Mouse (Mus musculus) liver, embryonic 14 days (tissue): ENCODE measurements around the gene Sec14l5. TPM values are rescaled to one million over a fixed set of nuclear protein-coding genes. Genes with fewer than 3 reads are reported as not detected.

Source experiments
- polyA plus RNA-seq: library from polyadenylated mRNA; depleted of rRNA; stranded (reverse); fragments of >200 nt; gene quantifications from 2 replicates; pipeline ENCODE4 v1.2.3, GENCODE M21; 2012; rRNA removed

Sec14l5 gene
- polyA plus RNA-seq = 0.01 and 0.02 TPM in 2 replicates

GRCm38 (mm10) chr16:5147037-5147385, at the start of gene Sec14l5:
Gene Sec14l5 (plus strand): TSS chr16:5147109.

GRCm38 (mm10) chr16:5132401-5132801, 14.5 kb upstream of the Sec14l5 start, which contains the start of gene Ppl:
Gene Ppl (minus strand): TSS chr16:5132421.

GRCm38 (mm10) chr16:5203668-5204433, 56.9 kb downstream of the Sec14l5 start, which contains the start of gene Nagpa:
Gene Nagpa (minus strand): TSS chr16:5204012.

GRCm38 (mm10) chr16:5222140-5222539, 75.2 kb downstream of the Sec14l5 start, which contains the start of gene AU021092:
Gene AU021092 (minus strand): TSS chr16:5222299.

GRCm38 (mm10) chr16:5233418-5234313, 86.8 kb downstream of the Sec14l5 start, which contains the start of gene Alg1:
Gene Alg1 (plus strand): TSS chr16:5233621.

Other genes with a start within 250 kb of the Sec14l5 start
- 26.2 and 28.3 TPM in 2 replicates for gene Nudt16l1, start 208.3 kb upstream of the Sec14l5 start, polyA plus RNA-seq
- gene Anks3, start 182.9 kb upstream of the Sec14l5 start, polyA plus RNA-seq = 15.7 and 16.9 TPM in 2 replicates
- gene Sept12, start 149.3 kb upstream of the Sec14l5 start, polyA plus RNA-seq = not detected in 2 replicates
- gene Smim22, start 139.8 kb upstream of the Sec14l5 start, polyA plus RNA-seq = 11.0 and 11.4 TPM in 2 replicates
- gene Rogdi, start 133.6 kb upstream of the Sec14l5 start, polyA plus RNA-seq = 26.7 and 35.6 TPM in 2 replicates
- gene Glyr1, start 97.2 kb upstream of the Sec14l5 start, polyA plus RNA-seq = 26.4 and 29.9 TPM in 2 replicates
- 10.1 and 14.1 TPM in 2 replicates for gene Ubn1, start 97.1 kb upstream of the Sec14l5 start, polyA plus RNA-seq
- 0.27 and 0.54 TPM in 2 replicates for gene Ppl, start 14.7 kb upstream of the Sec14l5 start, polyA plus RNA-seq
- gene Nagpa, start 56.9 kb downstream of the Sec14l5 start, polyA plus RNA-seq = 10.7 and 10.8 TPM in 2 replicates
- 0.46 and 0.55 TPM in 2 replicates for gene AU021092, start 75.2 kb downstream of the Sec14l5 start, polyA plus RNA-seq
- gene Alg1, start 86.5 kb downstream of the Sec14l5 start, polyA plus RNA-seq = 9.9 and 11.4 TPM in 2 replicates
- gene Eef2kmt, start 108.9 kb downstream of the Sec14l5 start, polyA plus RNA-seq = 9.9 and 11.4 TPM in 2 replicates